Mouse (Mus musculus) liver, embryonic 11.5 days (tissue): ENCODE measurements around the gene Txlna. TPM values are rescaled to one million over a fixed set of nuclear protein-coding genes. Genes with fewer than 3 reads are reported as not detected.

Experiments used
- ATAC-seq: fragments of 200-750 bp; cut with Nextera tagmentation; replicated peaks from 2 replicates; pipeline ENCODE4 v1.8.0; 2017; ENCODE audit warnings: moderate number of reproducible peaks, mild to moderate bottlenecking, moderate TSS enrichment, moderate library complexity; ENCODE audit not compliant: low FRiP score
- DNase-seq: peaks from one replicate; pipeline ENCODE4 v3.0.0-alpha.2; 2017; ENCODE audit warnings: low spot score
- H3K27ac ChIP-seq: fragments of 300-500 bp; sonication (generic); 2 replicates; pipeline ENCODE4 v1.5.1; 2014; ENCODE audit warnings: mild to moderate bottlenecking, low read depth, low read length, control low read depth
- H3K27me3 ChIP-seq: fragments of 300-500 bp; sonication (generic); replicated peaks from 2 replicates; pipeline ENCODE4 v1.6.1; 2014; ENCODE audit warnings: low read length, mixed read lengths; ENCODE audit not compliant: control insufficient read depth, insufficient read depth
- H3K36me3 ChIP-seq: fragments of 300-500 bp; sonication (generic); 2 replicates; pipeline ENCODE4 v1.6.1; 2014; ENCODE audit warnings: mild to moderate bottlenecking, low read length, moderate library complexity, mixed read lengths; ENCODE audit not compliant: control insufficient read depth, insufficient read depth
- H3K4me1 ChIP-seq: fragments of 300-500 bp; sonication (generic); replicated peaks from 2 replicates; pipeline ENCODE4 v1.6.1; 2014; ENCODE audit warnings: low read length, mixed read lengths; ENCODE audit not compliant: control insufficient read depth, insufficient read depth
- H3K4me2 ChIP-seq: fragments of 300-500 bp; sonication (generic); 2 replicates; pipeline ENCODE4 v1.6.1; 2014; ENCODE audit warnings: mild to moderate bottlenecking, control low read depth, moderate library complexity
- H3K4me3 ChIP-seq: fragments of 300-500 bp; sonication (generic); 2 replicates; pipeline ENCODE4 v1.5.1; 2014; ENCODE audit warnings: low read depth, low read length, control low read depth
- H3K9ac ChIP-seq: fragments of 300-500 bp; sonication (generic); 2 replicates; pipeline ENCODE4 v1.6.1; 2014; ENCODE audit warnings: low read depth, low read length, control low read depth
- H3K9me3 ChIP-seq: fragments of 300-500 bp; sonication (generic); 2 replicates; pipeline ENCODE4 v1.6.1; 2016; ENCODE audit warnings: low read length, inconsistent platforms, mixed read lengths; ENCODE audit not compliant: control insufficient read depth
- WGBS: fragments of 180-500 bp; shearing (Covaris S2); extraction: QIAGEN DNeasy Blood & Tissue Kit; methylation state at CpG from one replicate; pipeline ENCODE4 v1.1.7; 2014; 5-methylcytosine and 5-hydroxymethylcytosine counted together
- polyA plus RNA-seq: library from polyadenylated mRNA; unstranded; fragments of >200 nt; fragmentation: Nextera tagmentation; extraction: Ambion mirVana; gene quantifications from 2 replicates; pipeline ENCODE4 v1.2.1, GENCODE M21; 2014

Gene Txlna
- polyA plus RNA-seq, 1 experiment from 2014 or later = 70.6 TPM

DNA sequence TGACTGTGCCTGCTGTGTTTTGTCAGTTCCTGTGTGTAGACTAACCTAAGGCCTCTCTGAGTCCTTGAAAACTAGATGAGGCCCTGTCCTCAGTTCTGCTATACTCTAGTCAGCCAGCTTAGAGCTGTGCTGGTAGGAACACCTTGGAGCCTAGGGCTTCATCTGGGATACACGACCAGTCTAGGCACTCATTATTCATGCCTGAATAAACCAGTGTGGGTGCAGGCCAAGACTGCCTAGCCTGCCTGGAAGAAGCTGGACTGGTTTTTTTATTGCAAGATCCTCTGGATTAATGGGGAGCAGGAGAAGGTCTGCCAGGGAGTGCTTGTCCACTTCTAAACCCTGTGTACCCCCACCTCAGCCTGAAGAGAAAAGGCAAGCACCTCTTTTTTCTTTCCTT lies 53.9 kb downstream of the Txlna start:
- Histone ChIP-seq H3K4me3 (no peak overlapping the region), H3K4me2 (no peak overlapping the region), H3K9me3 (no peaks in the 10 kb centered on the region), H3K4me1 (peaks cover 11% of the 10 kb centered on the region), H3K9ac (no peak overlapping the region), H3K27me3 (no peaks in the 10 kb centered on the region), H3K27ac (no peak overlapping the region), H3K36me3 (peaks cover 11% of the 10 kb centered on the region)
- WGBS = 69% methylated on average over 1 of the region's 1 CpGs
- DNase-seq (no peak), ATAC-seq (no peak)

- no peaks in the 10 kb centered on the region for H3K27me3 ChIP-seq
- peak overlapping the region; percentile 55 for H3K4me3 ChIP-seq
- H3K36me3 ChIP-seq = peaks cover under 1% of the 10 kb centered on the region
- H3K9me3 ChIP-seq = no peaks in the 10 kb centered on the region
- H3K9ac ChIP-seq = peak overlapping the region; percentile 66
- H3K4me2 ChIP-seq = peak overlapping the region; percentile 74
- DNase-seq (no peak), ATAC-seq (peak; percentile 80)
- WGBS = 65% methylated on average over 9 of the region's 9 CpGs
- peaks cover 11% of the 10 kb centered on the region for H3K4me1 ChIP-seq
- peak overlapping the region; percentile 23 for H3K27ac ChIP-seq
Measured at GRCm38 (mm10) chr4:129585773-129586172, 55.1 kb downstream of the Txlna start.

GRCm38 (mm10) chr4:129584884-129585608 lies 55.8 kb downstream of the Txlna start:
- H3K9ac ChIP-seq = peak overlapping the region; percentile 66
- ATAC-seq = peak; percentile 70
- H3K4me3 ChIP-seq = peak overlapping the region; percentile 55
- H3K27me3 ChIP-seq = no peaks in the 10 kb centered on the region
- H3K4me1 ChIP-seq = peaks cover 11% of the 10 kb centered on the region
- H3K36me3 ChIP-seq = no peaks in the 10 kb centered on the region
- peak overlapping the region; percentile 74 for H3K4me2 ChIP-seq
- DNase-seq = peak; percentile 88
- WGBS = 2% methylated on average over 36 of the region's 36 CpGs
- no peaks in the 10 kb centered on the region for H3K9me3 ChIP-seq
- peak overlapping the region; percentile 39 for H3K27ac ChIP-seq

DNA sequence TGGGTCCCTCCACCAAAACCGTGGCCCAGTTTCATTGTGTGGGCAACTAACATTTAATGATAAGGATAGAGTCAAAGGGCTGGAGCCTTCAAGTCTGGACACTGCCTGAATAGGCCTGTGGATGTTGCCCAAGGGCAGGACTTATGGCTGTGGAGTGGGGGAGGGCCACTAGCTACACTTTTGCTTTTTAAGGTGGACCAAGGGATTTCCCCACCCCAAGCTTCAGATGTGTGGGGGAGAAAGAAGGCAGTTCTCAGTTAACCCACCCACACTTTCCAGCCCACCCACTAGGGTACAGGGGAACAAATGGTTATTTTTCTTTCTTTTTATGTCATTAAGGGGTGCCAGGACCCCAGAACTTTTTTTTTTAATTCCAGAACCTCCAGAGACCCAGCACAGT lies 56.5 kb downstream of the Txlna start:
- H3K9ac ChIP-seq = peak overlapping the region; percentile 66
- no peaks in the 10 kb centered on the region for H3K27me3 ChIP-seq
- no peak for ATAC-seq
- no peak for DNase-seq
- WGBS = 61% methylated on average over 1 of the region's 1 CpGs
- H3K27ac ChIP-seq = peak overlapping the region; percentile 39; the same call in 1 of the 2 replicates
- peak overlapping the region; percentile 74 for H3K4me2 ChIP-seq
- H3K36me3 ChIP-seq = no peaks in the 10 kb centered on the region
- peaks cover 11% of the 10 kb centered on the region for H3K4me1 ChIP-seq
- no peaks in the 10 kb centered on the region for H3K9me3 ChIP-seq
- peak overlapping the region; percentile 55 for H3K4me3 ChIP-seq

- ATAC-seq (no peak), DNase-seq (no peak)
- Histone ChIP-seq H3K27ac (no peak overlapping the region), H3K36me3 (no peaks in the 10 kb centered on the region), H3K4me1 (peaks cover 7% of the 10 kb centered on the region), H3K4me3 (no peak overlapping the region), H3K9ac (no peak overlapping the region), H3K4me2 (no peak overlapping the region), H3K27me3 (no peaks in the 10 kb centered on the region), H3K9me3 (no peaks in the 10 kb centered on the region)
- 79% methylated on average over 1 of the region's 1 CpGs for WGBS
Measured at GRCm38 (mm10) chr4:129582251-129582650, 58.6 kb downstream of the Txlna start.

DNA sequence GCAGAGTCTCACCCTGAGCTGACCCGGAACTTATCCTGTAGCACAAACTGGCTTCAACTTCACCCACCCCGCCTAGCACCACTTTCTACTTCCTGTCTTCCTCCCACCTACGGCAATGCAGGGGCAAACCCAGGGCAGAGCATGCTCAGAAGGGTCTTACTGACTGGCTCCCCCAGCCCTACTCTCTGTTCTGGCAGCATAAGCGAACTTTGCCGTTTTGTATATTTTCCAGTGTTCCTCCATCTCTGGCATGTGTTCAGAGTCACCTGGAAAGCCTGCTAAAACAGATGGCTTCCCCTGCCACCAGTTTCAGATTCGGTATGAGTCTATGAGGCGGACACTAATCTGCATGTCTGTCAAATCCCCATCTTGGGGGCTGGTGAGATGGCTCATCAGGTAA lies 60.5 kb downstream of the Txlna start:
- no peak overlapping the region for H3K4me2 ChIP-seq
- 72% methylated on average over 7 of the region's 7 CpGs for WGBS
- H3K27me3 ChIP-seq = no peaks in the 10 kb centered on the region
- DNase-seq (no peak), ATAC-seq (no peak)
- peaks cover 7% of the 10 kb centered on the region for H3K4me1 ChIP-seq
- no peak overlapping the region for H3K9ac ChIP-seq
- H3K36me3 ChIP-seq = no peaks in the 10 kb centered on the region
- H3K27ac ChIP-seq = no peak overlapping the region
- H3K9me3 ChIP-seq = no peaks in the 10 kb centered on the region
- no peak overlapping the region for H3K4me3 ChIP-seq

- Histone ChIP-seq H3K9ac (no peak within 1 kb of the TSS; the same call in 1 of the 2 replicates), H3K9me3 (no peaks in the 10 kb centered on the region), H3K27ac (no peak within 1 kb of the TSS), H3K4me3 (no peak within 1 kb of the TSS), H3K4me1 (peaks cover 4% of the 10 kb centered on the region), H3K27me3 (no peaks in the 10 kb centered on the region), H3K36me3 (no peaks in the 10 kb centered on the region), H3K4me2 (peak within 1 kb of the TSS; percentile 42)
- 63% methylated on average over 5 of the region's 5 CpGs for WGBS
- ATAC-seq = no peak
- DNase-seq = no peak
Measured at GRCm38 (mm10) chr4:129578466-129578865, 62.4 kb downstream of the Txlna start, which contains the start of gene Fam167b. Gene Fam167b (minus strand): TSS chr4:129578549.

- ATAC-seq (no peak), DNase-seq (no peak)
- Histone ChIP-seq H3K9me3 (no peaks in the 10 kb centered on the region), H3K27me3 (no peaks in the 10 kb centered on the region), H3K4me1 (peaks cover 4% of the 10 kb centered on the region), H3K36me3 (no peaks in the 10 kb centered on the region), H3K9ac (no peak overlapping the region; the same call in 1 of the 2 replicates), H3K4me3 (no peak overlapping the region), H3K27ac (no peak overlapping the region), H3K4me2 (peak overlapping the region; percentile 42; the same call in 1 of the 2 replicates)
- WGBS = 73% methylated on average over 7 of the region's 7 CpGs
Measured at GRCm38 (mm10) chr4:129577688-129578087, 63.2 kb downstream of the Txlna start.
